Mouse (Mus musculus): ENCODE results near the gene Ccpg1. TPM values are rescaled to one million over a fixed set of nuclear protein-coding genes. Genes with fewer than 3 reads are reported as not detected.

The Ccpg1 gene
- total RNA-seq, 4 experiments from 2014 or later: 91.0 to 108 (median 102) TPM

DNA sequence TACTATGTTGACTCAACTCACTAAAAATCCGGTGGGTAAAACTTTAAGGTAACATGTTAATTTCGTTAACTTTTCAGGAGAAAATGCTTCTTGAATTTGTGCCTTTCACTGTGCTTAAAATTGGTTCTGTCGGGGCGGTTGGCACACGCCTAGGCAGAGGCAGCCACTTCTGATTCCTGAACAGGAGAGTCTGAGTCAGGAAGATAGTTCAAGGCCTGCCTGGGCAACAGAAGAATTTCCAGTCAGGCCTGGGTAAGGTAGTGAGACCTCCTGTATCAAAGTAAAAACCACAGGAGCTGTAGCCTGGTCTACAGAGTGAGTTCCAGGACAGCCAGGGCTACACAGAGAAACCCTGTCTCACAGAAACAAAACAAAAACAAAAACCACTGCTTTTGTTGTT, 7.3 kb downstream of the Ccpg1 start:
- no peak for DNase-seq (ENCODE audit: low spot score in 2 of 2)

DNA sequence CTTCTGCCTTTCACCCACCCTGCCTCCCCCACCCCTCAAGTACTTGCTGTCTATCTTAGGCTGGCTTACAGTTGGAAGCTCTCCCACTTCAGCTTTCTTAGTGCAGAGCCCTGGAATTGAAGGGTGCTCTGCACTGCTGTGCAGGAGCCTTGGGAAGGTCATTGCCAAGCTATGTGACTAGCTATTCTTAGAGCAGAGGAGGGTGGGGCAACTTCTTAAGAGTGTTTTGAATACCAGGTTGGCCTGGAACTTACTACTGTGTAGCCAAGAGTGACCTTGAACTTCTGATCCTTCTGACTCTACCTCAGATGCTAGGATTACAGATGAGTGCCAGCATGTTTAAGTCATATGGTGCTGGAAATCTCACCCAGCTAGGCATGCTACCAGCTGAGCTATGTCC, 10.9 kb downstream of the Ccpg1 start:
- DNase-seq (ENCODE audit: low spot score in 2 of 2): no peak

- DNase-seq (ENCODE audit: low spot score in 2 of 2): no peak
Observed at GRCm38 (mm10) chr9:72996806-72997205, 11.6 kb downstream of the Ccpg1 start.

DNA sequence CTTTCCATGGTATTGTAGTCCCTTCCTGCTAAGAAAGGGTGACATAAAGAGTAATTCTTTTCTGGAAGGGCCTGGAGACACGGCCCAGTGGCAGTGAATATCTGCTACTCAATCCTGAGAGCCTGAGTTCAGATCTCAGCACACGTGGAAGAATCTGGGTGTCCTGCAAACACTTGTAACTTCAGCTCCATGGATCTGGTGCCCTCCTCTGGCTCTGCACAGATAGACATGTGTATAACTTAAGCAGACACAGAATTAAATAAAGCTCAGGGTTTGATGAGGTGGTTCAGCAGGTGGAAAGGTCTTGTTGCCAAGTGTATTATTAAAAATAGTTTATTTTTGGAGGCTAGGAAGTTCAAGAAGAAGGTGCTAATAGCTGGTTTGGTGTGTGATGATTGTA, 15.3 kb downstream of the Ccpg1 start:
- no peak for DNase-seq (ENCODE audit: low spot score in 2 of 2)

DNA sequence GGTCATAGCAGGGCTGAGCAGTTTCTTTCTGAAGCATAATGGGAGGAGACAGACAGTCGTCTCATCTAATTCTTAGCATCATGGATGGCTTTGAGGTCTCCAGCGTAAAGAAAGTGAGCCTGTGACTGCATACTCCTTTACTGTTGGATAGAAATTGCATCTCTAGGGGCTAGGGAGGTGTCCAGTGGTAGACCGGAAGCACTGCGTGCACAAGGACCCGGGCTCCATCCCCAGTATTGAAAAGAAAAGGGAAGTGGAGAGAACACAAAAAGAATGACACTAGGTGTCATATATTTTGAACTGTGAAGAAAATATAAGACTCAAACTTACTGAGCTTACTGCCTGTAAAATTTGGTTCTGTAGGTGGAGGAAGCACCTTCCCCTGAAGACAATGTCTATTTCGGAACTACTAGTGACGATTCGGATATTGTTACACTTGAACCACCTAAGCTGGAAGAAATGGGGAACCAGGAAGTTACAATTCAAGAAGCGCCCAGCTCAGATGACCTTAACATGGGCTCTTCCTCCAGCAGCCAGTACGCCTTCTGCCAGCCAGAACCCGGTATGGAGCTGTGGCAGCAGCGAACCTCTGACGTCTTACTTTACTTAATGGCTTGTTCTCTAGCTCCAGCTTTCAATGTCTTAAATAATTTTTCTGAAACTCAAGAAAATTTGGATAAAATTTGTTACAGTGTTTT, 16.2 kb downstream of the Ccpg1 start:
- DNase-seq (ENCODE audit: low spot score in 2 of 2): no peak

DNA sequence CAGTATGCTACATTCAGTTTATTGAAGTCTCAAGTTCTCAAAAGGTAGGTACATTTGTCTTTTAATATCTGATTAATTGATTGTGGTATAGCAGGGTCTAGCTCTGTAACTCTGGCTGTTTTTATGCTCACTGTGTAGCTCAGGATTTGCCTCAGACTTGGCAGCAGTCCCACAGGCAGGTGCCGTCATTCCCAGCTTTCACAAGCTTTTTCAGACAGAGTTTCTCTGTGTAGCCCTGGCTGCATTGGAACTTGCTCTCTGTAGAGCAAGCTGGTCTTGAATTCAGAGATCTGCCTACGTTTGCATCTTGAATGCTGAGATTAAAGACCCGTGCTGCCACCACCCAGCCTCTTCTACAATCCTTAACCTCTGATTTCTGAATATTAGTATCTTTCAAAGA, 16.9 kb downstream of the Ccpg1 start:
- no peak for DNase-seq (ENCODE audit: low spot score in 2 of 2)

GRCm38 (mm10) chr9:73004076-73004475, 18.8 kb downstream of the Ccpg1 start:
- DNase-seq (ENCODE audit: low spot score in 2 of 2): no peak

DNA sequence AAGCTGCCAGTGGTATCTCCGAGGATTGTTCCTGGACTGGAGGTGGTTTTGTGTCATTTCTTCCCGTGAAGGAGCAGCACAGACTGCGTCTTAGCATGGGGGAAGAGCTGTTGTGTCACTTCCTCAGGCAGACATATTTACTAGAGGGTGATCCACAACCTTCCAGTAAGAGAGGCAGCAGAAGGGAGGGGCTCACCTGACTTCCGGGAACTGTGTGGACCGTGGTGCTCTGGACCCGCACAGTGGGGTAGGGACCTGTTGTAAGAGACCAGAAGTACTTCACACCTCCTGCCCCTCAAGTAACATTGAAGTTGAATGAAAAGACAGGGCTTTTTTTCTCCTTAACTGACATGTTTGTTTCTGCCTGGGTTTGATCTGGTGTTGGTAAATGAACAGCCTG, 19.9 kb downstream of the Ccpg1 start:
- DNase-seq (ENCODE audit: low spot score in 2 of 2): no peak

DNA sequence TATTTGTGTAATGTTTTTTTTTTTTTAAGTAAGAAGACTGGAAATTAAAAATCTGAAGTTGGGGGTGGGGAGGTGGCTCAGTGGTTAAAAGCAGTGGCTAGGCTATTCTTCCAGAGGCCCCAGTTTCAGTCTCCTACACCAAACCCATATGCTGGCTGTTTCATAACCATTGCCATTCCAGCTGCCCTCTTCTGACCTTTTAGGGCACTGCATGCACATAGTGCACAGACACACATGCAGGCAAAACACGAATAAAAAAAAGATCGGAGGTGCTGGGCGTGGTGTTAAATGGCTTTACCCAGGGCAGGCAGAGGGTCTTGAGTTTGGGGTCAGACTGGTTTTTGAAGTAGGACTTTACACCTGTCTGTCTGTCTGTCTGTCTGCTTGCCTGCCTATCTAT, 20.9 kb downstream of the Ccpg1 start:
- DNase-seq (ENCODE audit: low spot score in 2 of 2): no peak

- DNase-seq (ENCODE audit: low spot score in 2 of 2): no peak
Observed at GRCm38 (mm10) chr9:73008384-73008783, 23.2 kb downstream of the Ccpg1 start.

DNA sequence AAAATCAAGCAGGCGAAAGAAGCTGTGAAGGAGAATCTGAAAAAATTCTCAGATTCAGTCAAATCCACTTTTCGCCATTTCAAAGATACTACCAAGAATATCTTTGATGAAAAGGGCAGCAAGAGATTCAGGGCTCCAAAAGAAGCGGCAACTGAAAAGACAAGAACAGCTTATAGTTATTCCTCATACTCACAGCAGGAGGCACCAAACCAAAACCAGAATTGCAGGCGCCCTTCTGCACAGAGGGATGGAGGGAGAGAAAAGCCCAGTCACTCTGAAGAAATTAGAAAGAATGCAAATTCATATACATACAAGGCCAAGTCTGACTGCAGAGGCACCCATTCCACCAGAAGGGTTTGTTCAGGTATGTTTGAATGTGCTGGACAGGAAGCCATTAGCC, 27.4 kb downstream of the Ccpg1 start:
- no peak for DNase-seq (ENCODE audit: low spot score in 2 of 2)

GRCm38 (mm10) chr9:73014724-73015123, 29.5 kb downstream of the Ccpg1 start:
- no peak for DNase-seq (ENCODE audit: low spot score in 2 of 2)

GRCm38 (mm10) chr9:73019841-73020240, 34.6 kb downstream of the Ccpg1 start:
- no peak for DNase-seq (ENCODE audit: low spot score in 2 of 2)

DNA sequence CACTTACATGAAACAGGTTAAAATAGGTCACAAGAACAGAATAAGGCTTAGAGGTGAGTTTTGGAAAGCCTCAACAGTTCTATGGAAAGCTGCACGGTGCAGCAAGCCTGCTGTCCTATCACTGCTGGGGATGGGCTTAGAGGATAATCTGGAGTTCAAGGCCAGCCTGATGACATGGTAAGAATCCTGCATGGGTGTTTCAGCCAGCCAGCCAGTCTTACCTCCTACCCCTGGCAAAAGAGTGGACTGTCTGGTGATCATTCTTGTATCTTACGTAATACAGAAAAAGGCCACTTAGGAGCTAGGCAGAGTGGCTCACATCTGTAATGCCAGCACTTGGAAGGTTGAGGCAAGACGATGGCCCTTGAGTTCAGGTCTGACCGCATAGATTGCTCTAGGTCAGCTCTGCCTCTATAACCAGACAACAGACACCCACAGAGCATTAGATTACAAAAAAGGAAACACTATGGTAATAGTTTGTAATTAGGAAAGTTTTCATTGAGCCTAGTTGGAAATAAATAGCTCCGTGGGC, 35.4 kb downstream of the Ccpg1 start:
- DNase-seq (ENCODE audit: low spot score in 2 of 2): no peak

- no peak for DNase-seq (ENCODE audit: low spot score in 2 of 2)
Observed at GRCm38 (mm10) chr9:73025818-73026636, 40.8 kb downstream of the Ccpg1 start.

DNA sequence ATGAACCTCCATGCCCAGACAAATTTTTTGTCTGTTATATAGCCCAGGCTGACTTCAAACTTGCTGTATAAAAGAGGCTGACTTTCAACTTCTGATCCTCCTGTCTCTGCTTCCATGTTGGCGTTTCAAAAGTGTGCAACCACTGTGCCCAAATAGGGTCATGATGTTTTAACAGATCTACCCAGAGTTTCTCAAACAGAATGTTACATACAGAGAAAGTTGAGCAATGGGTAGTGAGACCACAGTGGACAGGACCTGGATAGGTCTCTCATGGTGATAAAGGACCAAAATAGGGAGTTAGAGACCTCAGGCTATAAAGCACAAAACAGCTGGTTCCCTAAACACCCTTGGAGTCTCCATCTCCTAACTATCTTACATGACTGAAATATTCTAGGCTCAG, 45.2 kb downstream of the Ccpg1 start:
- DNase-seq (ENCODE audit: low spot score in 2 of 2): no peak

DNA sequence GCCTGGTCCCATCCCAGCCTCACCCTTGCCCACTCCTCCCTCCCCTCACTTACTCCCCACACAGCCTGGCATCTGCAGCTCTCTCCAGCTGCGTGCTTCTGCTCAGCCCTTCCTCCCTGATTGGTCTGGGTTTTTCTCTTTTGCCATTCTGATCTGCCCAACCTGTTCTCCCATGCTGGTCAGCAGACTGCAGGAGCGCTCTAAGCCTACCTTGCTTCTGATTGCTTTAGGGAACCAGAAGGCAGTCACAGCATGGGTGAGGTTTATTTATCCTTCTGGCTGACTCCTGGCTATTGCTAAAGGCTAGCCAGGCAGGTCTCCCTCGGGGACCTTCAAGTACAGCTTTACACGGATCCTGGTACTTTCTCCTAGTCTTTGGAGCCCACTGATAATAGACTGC, 46.2 kb downstream of the Ccpg1 start:
- no peak for DNase-seq (ENCODE audit: low spot score in 2 of 2)

DNA sequence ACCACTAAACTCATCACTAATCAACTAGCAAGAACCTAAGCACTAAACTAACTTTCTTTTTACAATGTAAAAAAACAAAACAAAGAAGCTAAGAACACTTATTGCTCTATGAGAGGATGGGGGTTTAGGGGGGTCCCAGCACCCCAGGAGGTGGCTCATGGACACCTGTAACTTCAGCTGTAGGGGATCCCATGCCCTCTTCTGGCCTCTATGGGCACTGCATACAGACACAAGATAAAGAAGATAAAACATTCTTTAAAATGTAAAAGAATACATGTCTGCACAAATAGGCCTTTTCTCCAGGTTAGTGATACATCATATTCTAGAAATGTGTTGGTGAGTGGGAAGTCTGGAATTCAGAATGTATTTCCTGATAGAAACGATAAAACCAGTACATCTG, 48.2 kb downstream of the Ccpg1 start:
- DNase-seq (ENCODE audit: low spot score in 2 of 2): no peak

DNA sequence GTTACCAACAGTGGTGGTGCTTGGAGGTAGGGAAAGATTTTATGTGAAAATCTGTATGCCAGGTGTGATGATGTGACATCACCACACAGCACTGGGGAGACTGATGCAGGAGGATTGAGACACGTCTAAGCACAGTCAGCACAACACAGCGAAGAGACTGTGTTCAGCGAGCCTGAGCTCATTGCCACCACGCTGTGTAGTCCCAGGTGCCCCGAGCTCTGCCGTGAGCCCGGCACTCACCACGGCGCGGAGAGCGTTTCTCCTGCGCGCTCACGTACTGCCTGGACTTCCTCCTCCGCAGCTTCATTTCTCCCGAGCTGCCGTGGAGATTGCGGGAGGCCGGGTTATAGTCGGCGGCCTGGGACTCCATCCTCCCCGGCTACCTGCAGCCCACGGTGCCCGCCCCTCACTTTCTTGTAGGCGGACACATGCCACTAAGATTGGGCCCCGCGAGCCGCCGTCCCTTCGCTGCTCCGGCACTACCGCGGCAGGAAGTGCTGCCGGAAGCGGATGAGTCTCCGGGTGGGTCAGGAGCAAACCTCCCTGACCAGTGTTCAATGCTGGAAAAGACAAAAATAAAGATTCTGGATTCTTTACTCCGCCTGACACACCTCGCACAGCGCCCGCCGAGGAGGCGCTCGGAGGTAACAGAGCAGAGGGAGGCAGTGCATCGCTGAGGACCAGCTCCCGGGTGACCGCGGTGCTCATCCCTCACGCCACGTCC, 54.2 kb downstream of the Ccpg1 start:
- DNase-seq (ENCODE audit: low spot score in 2 of 2): peak; percentile 88 to 92

GRCm38 (mm10) chr9:73040080-73040479, 54.9 kb downstream of the Ccpg1 start, which contains the start of gene Pigb:
Gene Pigb, minus strand, starts transcription at chr9:73040378.
- no peak for DNase-seq (ENCODE audit: low spot score in 2 of 2)

DNA sequence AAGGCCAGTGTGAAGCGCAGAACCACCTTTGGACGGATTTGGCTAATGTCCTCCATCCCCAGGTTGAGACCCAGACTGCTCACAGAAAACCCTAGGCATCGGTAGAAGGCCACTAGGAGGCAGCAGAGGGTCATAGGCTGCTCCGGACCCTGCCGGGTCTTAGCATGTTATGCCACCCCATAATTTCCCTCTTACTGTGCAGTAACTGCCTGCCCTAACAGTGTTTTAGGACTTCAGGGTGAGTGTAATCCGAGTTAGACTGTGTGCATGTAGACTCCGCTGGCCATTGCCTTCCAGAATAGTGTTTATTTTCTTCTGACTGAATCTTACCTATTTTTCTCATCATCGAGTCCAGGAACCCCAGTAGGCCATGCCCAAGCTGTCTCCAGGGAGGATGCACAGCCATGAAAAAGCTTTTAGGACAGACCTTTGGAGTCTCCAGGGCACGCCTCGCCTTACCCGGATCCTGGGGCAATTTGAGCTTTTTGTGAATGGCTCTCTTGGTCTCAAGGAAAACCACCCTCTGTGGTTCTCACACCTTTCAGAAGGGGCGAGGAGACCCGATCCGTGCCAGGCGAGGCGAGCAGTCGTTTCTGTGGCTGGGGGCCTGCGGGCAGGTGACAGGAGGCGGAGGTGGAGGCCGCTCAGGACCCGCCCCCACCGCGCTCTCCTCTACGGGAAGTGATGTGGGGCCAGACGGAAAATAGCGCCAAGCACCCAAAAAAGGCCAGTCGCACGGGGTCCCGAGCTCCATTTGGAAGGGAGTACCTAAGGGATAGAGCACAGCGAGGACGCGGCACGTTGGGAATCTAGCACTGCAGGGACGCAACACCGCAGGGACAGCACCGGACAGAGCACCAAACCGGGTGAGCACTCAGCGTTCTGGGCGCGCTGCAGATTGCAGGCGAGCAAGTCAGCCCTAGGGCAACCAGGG, 59.2 kb downstream of the Ccpg1 start, which contains the start of gene Rab27a:
Gene Rab27a, plus strand, starts transcription at position 709 of the 934 bp plus-strand sequence.
- peak; percentile 44 to 58 for DNase-seq (ENCODE audit: low spot score in 2 of 2)

Data from left cerebral cortex, adult 8-10 months (tissue).